Mouse (Mus musculus): ENCODE measurements at regions not wholly inside any gene's neighbourhood (a gene's known extent, or its start where the extent isn't known, plus 50 kb on each side); places are given as distances from the start of the nearest gene placed in this dataset.

GRCm38 (mm10) chr1:120964179-120964517, 361.9 kb downstream of the En1 start:
- no peaks in the 10 kb centered on the region for H3K9me3 ChIP-seq (replicated peaks; ENCODE audit: control insufficient read depth, low read length)
- H3K4me1 ChIP-seq (ENCODE audit: control insufficient read depth, insufficient read depth, low read length) = no peaks in the 10 kb centered on the region
- H3K27me3 ChIP-seq (ENCODE audit: control insufficient read depth, insufficient read depth, low read length) = no peaks in the 10 kb centered on the region
- no peaks in the 10 kb centered on the region for H3K36me3 ChIP-seq (replicated peaks; ENCODE audit: control insufficient read depth, insufficient read depth, low read depth, low read length)
- DNase-seq (ENCODE audit: low spot score) = no peak
- peak overlapping the region; percentile 32 for H3K4me2 ChIP-seq (ENCODE audit: low read depth, low read length)
- peak overlapping the region; percentile 11 for H3K4me3 ChIP-seq (ENCODE audit: low read depth, low read length)
- no peak overlapping the region for H3K27ac ChIP-seq (replicated peaks; ENCODE audit: low read depth, low read length)
- WGBS = 52% methylated on average over 17 of the region's 17 CpGs
- H3K9ac ChIP-seq (replicated peaks; ENCODE audit: low read length) = no peak overlapping the region
- no peak for ATAC-seq (replicated peaks; ENCODE audit: insufficient number of reproducible peaks, low FRiP score, low TSS enrichment, low read depth)

GRCm38 (mm10) chr1:120966132-120966531, 363.9 kb downstream of the En1 start:
- H3K27ac ChIP-seq (replicated peaks; ENCODE audit: low read depth, low read length) = no peak overlapping the region

GRCm38 (mm10) chr1:120974661-120975060, 357.7 kb downstream of the Insig2 start:
- H3K9ac ChIP-seq (replicated peaks; ENCODE audit: low read length) = no peak overlapping the region
- H3K27me3 ChIP-seq (ENCODE audit: control insufficient read depth, insufficient read depth, low read length) = no peaks in the 10 kb centered on the region
- H3K4me2 ChIP-seq (ENCODE audit: low read depth, low read length) = no peak overlapping the region
- H3K4me3 ChIP-seq (ENCODE audit: low read depth, low read length) = no peak overlapping the region
- H3K27ac ChIP-seq (replicated peaks; ENCODE audit: low read depth, low read length) = no peak overlapping the region
- H3K9me3 ChIP-seq (replicated peaks; ENCODE audit: control insufficient read depth, low read length) = no peaks in the 10 kb centered on the region
- ATAC-seq (replicated peaks; ENCODE audit: insufficient number of reproducible peaks, low FRiP score, low TSS enrichment, low read depth) (no peak), DNase-seq (ENCODE audit: low spot score) (no peak)
- 100% methylated on average over 1 of the region's 1 CpGs for WGBS
- H3K36me3 ChIP-seq (replicated peaks; ENCODE audit: control insufficient read depth, insufficient read depth, low read depth, low read length) = no peaks in the 10 kb centered on the region
- H3K4me1 ChIP-seq (ENCODE audit: control insufficient read depth, insufficient read depth, low read length) = no peaks in the 10 kb centered on the region

More at GRCm38 (mm10) chr1:120966132-120966531, 363.9 kb downstream of the En1 start:
- H3K9ac ChIP-seq (replicated peaks; ENCODE audit: low read length) = no peak overlapping the region
- H3K4me3 ChIP-seq (ENCODE audit: low read depth, low read length) = no peak overlapping the region
- H3K4me1 ChIP-seq (ENCODE audit: control insufficient read depth, insufficient read depth, low read length) = no peaks in the 10 kb centered on the region
- no peaks in the 10 kb centered on the region for H3K27me3 ChIP-seq (ENCODE audit: control insufficient read depth, insufficient read depth, low read length)
- H3K36me3 ChIP-seq (replicated peaks; ENCODE audit: control insufficient read depth, insufficient read depth, low read depth, low read length) = no peaks in the 10 kb centered on the region
- DNase-seq (ENCODE audit: low spot score) (no peak), ATAC-seq (replicated peaks; ENCODE audit: insufficient number of reproducible peaks, low FRiP score, low TSS enrichment, low read depth) (no peak)
- H3K4me2 ChIP-seq (ENCODE audit: low read depth, low read length) = no peak overlapping the region
- 77% methylated on average over 3 of the region's 3 CpGs for WGBS
- H3K9me3 ChIP-seq (replicated peaks; ENCODE audit: control insufficient read depth, low read length) = no peaks in the 10 kb centered on the region

GRCm38 (mm10) chr1:121004535-121004934, 327.9 kb downstream of the Insig2 start:
- H3K4me1 ChIP-seq (ENCODE audit: control insufficient read depth, insufficient read depth, low read length) = no peaks in the 10 kb centered on the region
- no peak overlapping the region for H3K4me3 ChIP-seq (ENCODE audit: low read depth, low read length)
- no peaks in the 10 kb centered on the region for H3K36me3 ChIP-seq (replicated peaks; ENCODE audit: control insufficient read depth, insufficient read depth, low read depth, low read length)
- no peak for ATAC-seq (replicated peaks; ENCODE audit: insufficient number of reproducible peaks, low FRiP score, low TSS enrichment, low read depth)
- H3K9me3 ChIP-seq (replicated peaks; ENCODE audit: control insufficient read depth, low read length) = no peaks in the 10 kb centered on the region
- no peaks in the 10 kb centered on the region for H3K27me3 ChIP-seq (ENCODE audit: control insufficient read depth, insufficient read depth, low read length)
- 91% methylated on average over 7 of the region's 7 CpGs for WGBS
- no peak for DNase-seq (ENCODE audit: low spot score)
- no peak overlapping the region for H3K9ac ChIP-seq (replicated peaks; ENCODE audit: low read length)
- H3K27ac ChIP-seq (replicated peaks; ENCODE audit: low read depth, low read length) = no peak overlapping the region
- no peak overlapping the region for H3K4me2 ChIP-seq (ENCODE audit: low read depth, low read length)

- ATAC-seq (replicated peaks; ENCODE audit: insufficient number of reproducible peaks, low FRiP score, low TSS enrichment, low read depth) = no peak
- WGBS = 45% methylated on average over 3 of the region's 3 CpGs
- no peak for DNase-seq (ENCODE audit: low spot score)
Observed at GRCm38 (mm10) chr1:121005198-121005597, 327.2 kb downstream of the Insig2 start.

GRCm38 (mm10) chr1:121012126-121012525, 320.3 kb downstream of the Insig2 start:
- H3K4me3 ChIP-seq (ENCODE audit: low read depth, low read length) = no peak overlapping the region
- no peaks in the 10 kb centered on the region for H3K9me3 ChIP-seq (replicated peaks; ENCODE audit: control insufficient read depth, low read length)
- H3K9ac ChIP-seq (replicated peaks; ENCODE audit: low read length) = no peak overlapping the region
- no peak overlapping the region for H3K4me2 ChIP-seq (ENCODE audit: low read depth, low read length)
- DNase-seq (ENCODE audit: low spot score) (no peak), ATAC-seq (replicated peaks; ENCODE audit: insufficient number of reproducible peaks, low FRiP score, low TSS enrichment, low read depth) (no peak)
- no peaks in the 10 kb centered on the region for H3K27me3 ChIP-seq (ENCODE audit: control insufficient read depth, insufficient read depth, low read length)
- H3K27ac ChIP-seq (replicated peaks; ENCODE audit: low read depth, low read length) = no peak overlapping the region
- no peaks in the 10 kb centered on the region for H3K36me3 ChIP-seq (replicated peaks; ENCODE audit: control insufficient read depth, insufficient read depth, low read depth, low read length)
- no peaks in the 10 kb centered on the region for H3K4me1 ChIP-seq (ENCODE audit: control insufficient read depth, insufficient read depth, low read length)

More at GRCm38 (mm10) chr1:121005198-121005597, 327.2 kb downstream of the Insig2 start:
- no peak overlapping the region for H3K9ac ChIP-seq (replicated peaks; ENCODE audit: low read length)
- no peaks in the 10 kb centered on the region for H3K27me3 ChIP-seq (ENCODE audit: control insufficient read depth, insufficient read depth, low read length)
- H3K4me2 ChIP-seq (ENCODE audit: low read depth, low read length) = no peak overlapping the region
- no peaks in the 10 kb centered on the region for H3K4me1 ChIP-seq (ENCODE audit: control insufficient read depth, insufficient read depth, low read length)
- H3K9me3 ChIP-seq (replicated peaks; ENCODE audit: control insufficient read depth, low read length) = no peaks in the 10 kb centered on the region
- no peak overlapping the region for H3K4me3 ChIP-seq (ENCODE audit: low read depth, low read length)
- H3K27ac ChIP-seq (replicated peaks; ENCODE audit: low read depth, low read length) = no peak overlapping the region
- H3K36me3 ChIP-seq (replicated peaks; ENCODE audit: control insufficient read depth, insufficient read depth, low read depth, low read length) = no peaks in the 10 kb centered on the region

- no peak overlapping the region for H3K9ac ChIP-seq (replicated peaks; ENCODE audit: low read length)
- DNase-seq (ENCODE audit: low spot score) = peak; percentile 30
- H3K4me1 ChIP-seq (ENCODE audit: control insufficient read depth, insufficient read depth, low read length) = no peaks in the 10 kb centered on the region
- ATAC-seq (replicated peaks; ENCODE audit: insufficient number of reproducible peaks, low FRiP score, low TSS enrichment, low read depth) = no peak
- no peaks in the 10 kb centered on the region for H3K36me3 ChIP-seq (replicated peaks; ENCODE audit: control insufficient read depth, insufficient read depth, low read depth, low read length)
- no peak overlapping the region for H3K4me3 ChIP-seq (ENCODE audit: low read depth, low read length)
- 33% methylated on average over 12 of the region's 12 CpGs for WGBS
- H3K27me3 ChIP-seq (ENCODE audit: control insufficient read depth, insufficient read depth, low read length) = no peaks in the 10 kb centered on the region
- H3K4me2 ChIP-seq (ENCODE audit: low read depth, low read length) = no peak overlapping the region
- no peaks in the 10 kb centered on the region for H3K9me3 ChIP-seq (replicated peaks; ENCODE audit: control insufficient read depth, low read length)
- no peak overlapping the region for H3K27ac ChIP-seq (replicated peaks; ENCODE audit: low read depth, low read length)
Observed at GRCm38 (mm10) chr1:121013839-121014503, 318.4 kb downstream of the Insig2 start.

- DNase-seq (ENCODE audit: low spot score) (no peak), ATAC-seq (replicated peaks; ENCODE audit: insufficient number of reproducible peaks, low FRiP score, low TSS enrichment, low read depth) (no peak)
- Histone ChIP-seq H3K4me1 (ENCODE audit: control insufficient read depth, insufficient read depth, low read length) (no peaks in the 10 kb centered on the region), H3K9me3 (replicated peaks; ENCODE audit: control insufficient read depth, low read length) (no peaks in the 10 kb centered on the region), H3K4me3 (ENCODE audit: low read depth, low read length) (no peak overlapping the region), H3K9ac (replicated peaks; ENCODE audit: low read length) (no peak overlapping the region), H3K27ac (replicated peaks; ENCODE audit: low read depth, low read length) (no peak overlapping the region), H3K4me2 (ENCODE audit: low read depth, low read length) (no peak overlapping the region), H3K27me3 (ENCODE audit: control insufficient read depth, insufficient read depth, low read length) (no peaks in the 10 kb centered on the region), H3K36me3 (replicated peaks; ENCODE audit: control insufficient read depth, insufficient read depth, low read depth, low read length) (no peaks in the 10 kb centered on the region)
- 86% methylated on average over 2 of the region's 2 CpGs for WGBS
Observed at GRCm38 (mm10) chr1:121029375-121029774, 303.0 kb downstream of the Insig2 start.
